Mouse (Mus musculus) intestine, postnatal 0 days (tissue): ENCODE measurements at regions not wholly inside any gene's neighbourhood (a gene's known extent, or its start where the extent isn't known, plus 50 kb on each side); places are given as distances from the start of the nearest gene placed in this dataset.
A peak's percentile ranks its signal among the peaks of the same experiment; 100 is the strongest.

Source experiments
- ATAC-seq: fragments of 200-750 bp; cut with Nextera tagmentation; 2 replicates; pipeline ENCODE4 v1.8.0; 2017; ENCODE audit warnings: mild to moderate bottlenecking, moderate TSS enrichment, moderate library complexity
- H3K27ac ChIP-seq: fragments of 300-500 bp; sonication (generic); 2 replicates; pipeline ENCODE4 v1.5.1; 2014; ENCODE audit warnings: mild to moderate bottlenecking, low read depth, low read length, moderate library complexity
- H3K27me3 ChIP-seq: fragments of 300-500 bp; sonication (generic); replicated peaks from 2 replicates; pipeline ENCODE4 v1.6.1; 2014; ENCODE audit warnings: low read length, mixed read lengths; ENCODE audit not compliant: control insufficient read depth, insufficient read depth
- H3K36me3 ChIP-seq: fragments of 300-500 bp; sonication (generic); 2 replicates; pipeline ENCODE4 v1.6.1; 2014; ENCODE audit warnings: mild to moderate bottlenecking, moderate library complexity; ENCODE audit not compliant: control insufficient read depth, insufficient read depth
- H3K4me1 ChIP-seq: fragments of 300-500 bp; sonication (generic); replicated peaks from 2 replicates; pipeline ENCODE4 v1.6.1; 2014; ENCODE audit warnings: antibody characterized with exemption, low read length, mixed read lengths; ENCODE audit not compliant: control insufficient read depth, insufficient read depth
- H3K4me2 ChIP-seq: fragments of 300-500 bp; sonication (generic); replicated peaks from 2 replicates; pipeline ENCODE4 v1.6.1; 2014; ENCODE audit warnings: low read depth, mild to moderate bottlenecking, moderate library complexity
- H3K4me3 ChIP-seq: fragments of 300-500 bp; sonication (generic); 2 replicates; pipeline ENCODE4 v1.5.1; 2014; ENCODE audit warnings: low read depth, low read length
- H3K9ac ChIP-seq: fragments of 300-500 bp; sonication (generic); 2 replicates; pipeline ENCODE4 v1.6.1; 2014; ENCODE audit warnings: mild to moderate bottlenecking, low read depth, low read length
- H3K9me3 ChIP-seq: fragments of 300-500 bp; sonication (generic); 2 replicates; pipeline ENCODE4 v1.6.1; 2016; ENCODE audit warnings: mixed run types; ENCODE audit not compliant: control insufficient read depth
- CTCF ChIP-seq: sonication (generic); IDR thresholded peaks from 2 replicates; pipeline ENCODE4 v1.5.1; 2016; ENCODE audit warnings: low read depth, mild to moderate bottlenecking, control low read depth, antibody characterized with exemption, moderate library complexity
- WGBS: fragments of 180-500 bp; shearing (Covaris S2); extraction: QIAGEN DNeasy Blood & Tissue Kit; methylation state at CpG from one replicate; pipeline ENCODE4 v1.1.7; 2014; 5-methylcytosine and 5-hydroxymethylcytosine counted together

DNA sequence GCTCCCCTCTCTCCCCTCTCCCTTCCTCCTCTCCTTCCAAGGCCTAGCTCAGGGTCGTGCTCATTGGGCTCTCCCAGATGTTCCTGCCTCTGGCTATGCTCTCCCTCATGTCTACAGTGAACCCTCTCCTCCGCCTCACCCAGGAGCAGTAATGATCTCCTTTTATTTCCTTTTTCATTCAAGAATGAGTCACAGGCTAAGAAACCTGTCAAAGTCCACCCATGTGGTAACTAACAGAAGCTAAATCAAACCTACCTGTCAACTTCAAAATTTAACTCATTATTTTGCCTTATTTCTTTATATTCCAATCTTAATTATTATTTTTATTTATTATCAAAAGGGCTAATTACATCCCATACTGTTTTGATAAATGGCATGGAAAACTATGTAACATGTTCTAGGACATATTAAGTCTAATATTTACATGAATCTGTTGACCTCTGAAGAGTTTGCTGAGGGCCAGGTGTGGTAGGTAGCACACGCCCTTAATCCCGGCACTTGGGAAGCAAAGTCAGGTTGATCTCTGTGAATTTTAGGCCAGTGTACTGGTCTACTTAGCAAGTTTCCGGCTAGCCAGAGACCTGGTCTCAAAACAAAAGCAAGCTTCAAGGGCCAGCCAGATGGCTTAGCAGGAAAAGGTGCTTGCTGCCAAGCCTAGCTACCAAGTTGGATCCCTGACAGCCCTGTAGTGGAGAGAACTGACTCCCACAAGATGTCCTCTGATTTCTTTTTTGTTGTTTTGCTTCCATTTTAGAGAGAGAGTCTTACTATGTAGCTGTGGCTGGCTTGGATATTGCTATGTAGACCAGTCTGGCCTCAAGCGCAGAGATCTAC is 51.9 kb upstream of the Slc16a1 start:
- Histone ChIP-seq H3K4me3 (no peak overlapping the region), H3K9ac (no peak overlapping the region), H3K27me3 (no peaks in the 10 kb centered on the region), H3K4me2 (no peak overlapping the region), H3K36me3 (no peaks in the 10 kb centered on the region), H3K9me3 (no peaks in the 10 kb centered on the region), H3K4me1 (no peaks in the 10 kb centered on the region), H3K27ac (0 out of 2 replicates have a peak overlapping the region, but pooled peaks have one; percentile 15)
- 56% methylated on average over 6 of the region's 6 CpGs for WGBS
- no peak for TF ChIP-seq CTCF
- peak; percentile 84 for ATAC-seq

DNA sequence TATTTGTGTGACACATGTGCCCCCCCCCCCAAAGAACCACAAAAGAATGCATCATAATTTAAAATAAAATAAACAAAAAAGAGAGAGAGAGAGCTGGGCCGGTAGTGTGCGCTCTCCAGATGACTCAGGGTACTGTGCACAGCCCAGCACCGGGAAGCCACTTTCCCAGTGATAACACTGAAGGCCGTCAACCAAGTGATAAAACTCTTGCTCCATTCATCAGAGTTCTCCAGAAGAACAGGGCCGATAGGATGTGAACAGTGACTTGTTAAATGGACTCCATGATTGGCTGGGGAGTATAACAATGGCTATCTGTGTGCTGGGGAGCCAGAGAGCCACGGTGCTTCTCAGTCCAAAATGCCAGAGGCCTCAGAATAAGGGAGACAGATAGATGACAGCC is 53.2 kb upstream of the Slc16a1 start:
- Histone ChIP-seq H3K4me3 (no peak overlapping the region), H3K27me3 (no peaks in the 10 kb centered on the region), H3K4me1 (no peaks in the 10 kb centered on the region), H3K9me3 (no peaks in the 10 kb centered on the region), H3K27ac (no peak overlapping the region), H3K4me2 (no peak overlapping the region), H3K9ac (no peak overlapping the region), H3K36me3 (no peaks in the 10 kb centered on the region)
- WGBS: 26% methylated on average over 6 of the region's 6 CpGs
- peak; percentile 54; the same call in 1 of the 2 replicates for ATAC-seq
- TF ChIP-seq CTCF: no peak

DNA sequence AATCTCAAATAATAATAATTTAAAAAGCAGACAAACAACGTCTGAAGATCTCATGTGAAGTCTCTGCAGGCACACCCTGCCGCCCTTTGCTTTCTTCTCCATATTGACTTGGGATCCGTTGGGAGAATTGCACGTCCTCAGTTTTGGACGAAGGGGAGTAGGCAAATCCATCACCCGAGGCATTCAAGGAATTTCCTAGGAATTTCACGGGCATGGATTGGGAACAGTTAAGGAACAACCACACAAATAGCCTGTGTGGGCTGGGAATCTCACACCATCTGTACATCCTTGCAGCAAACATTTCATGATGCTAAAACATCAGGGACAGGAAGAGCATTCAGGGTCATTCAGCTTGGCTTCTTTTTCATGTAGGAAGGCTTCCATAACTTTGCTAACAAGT is 55.2 kb upstream of the Slc16a1 start:
- WGBS: 60% methylated on average over 7 of the region's 7 CpGs
- Histone ChIP-seq H3K4me1 (no peaks in the 10 kb centered on the region), H3K27ac (no peak overlapping the region), H3K27me3 (no peaks in the 10 kb centered on the region), H3K9me3 (no peaks in the 10 kb centered on the region), H3K4me2 (no peak overlapping the region), H3K36me3 (no peaks in the 10 kb centered on the region), H3K9ac (no peak overlapping the region), H3K4me3 (no peak overlapping the region)
- ATAC-seq: no peak
- TF ChIP-seq CTCF: no peak

GRCm38 (mm10) chr3:104582521-104582920 is 55.9 kb upstream of the Slc16a1 start:
- Histone ChIP-seq H3K9me3 (no peaks in the 10 kb centered on the region), H3K4me1 (no peaks in the 10 kb centered on the region), H3K4me3 (no peak overlapping the region), H3K9ac (no peak overlapping the region), H3K36me3 (no peaks in the 10 kb centered on the region), H3K4me2 (no peak overlapping the region), H3K27me3 (no peaks in the 10 kb centered on the region), H3K27ac (no peak overlapping the region)
- TF ChIP-seq CTCF: no peak
- no peak for ATAC-seq
- WGBS: 94% methylated on average over 10 of the region's 10 CpGs

DNA sequence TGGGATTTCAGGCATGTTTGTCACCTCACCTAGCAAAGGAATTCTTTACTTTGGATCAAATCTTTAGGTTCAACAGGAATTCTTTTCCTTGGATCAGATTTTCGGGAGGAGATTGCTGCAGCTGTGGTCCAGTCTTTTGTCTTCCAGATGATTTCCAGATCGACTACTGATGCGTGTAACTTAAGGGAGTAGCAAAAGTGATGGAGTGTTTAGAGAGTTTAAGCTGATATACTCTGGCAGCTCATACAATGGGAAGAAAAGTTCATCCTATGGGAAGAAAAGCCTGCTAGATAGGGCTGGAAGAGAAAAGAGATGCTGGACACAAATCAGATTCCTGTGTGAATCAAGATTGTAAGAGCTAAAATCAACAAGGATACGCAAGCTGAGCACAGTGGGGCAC is 59.3 kb upstream of the Slc16a1 start:
- no peaks in the 10 kb centered on the region for H3K9me3 ChIP-seq
- no peaks in the 10 kb centered on the region for H3K27me3 ChIP-seq
- H3K9ac ChIP-seq: no peak overlapping the region
- WGBS: 70% methylated on average over 4 of the region's 4 CpGs
- no peak overlapping the region for H3K4me2 ChIP-seq
- H3K4me1 ChIP-seq: no peaks in the 10 kb centered on the region
- no peak overlapping the region for H3K4me3 ChIP-seq
- ATAC-seq: no peak
- TF ChIP-seq CTCF: no peak
- H3K27ac ChIP-seq: no peak overlapping the region
- H3K36me3 ChIP-seq: no peaks in the 10 kb centered on the region

- no peaks in the 10 kb centered on the region for H3K4me1 ChIP-seq
- no peak overlapping the region for H3K4me2 ChIP-seq
- 45% methylated on average over 3 of the region's 3 CpGs for WGBS
- no peaks in the 10 kb centered on the region for H3K27me3 ChIP-seq
- H3K27ac ChIP-seq: no peak overlapping the region
- H3K9ac ChIP-seq: no peak overlapping the region
- H3K36me3 ChIP-seq: no peaks in the 10 kb centered on the region
- H3K9me3 ChIP-seq: no peaks in the 10 kb centered on the region
- no peak for ATAC-seq
- TF ChIP-seq CTCF: no peak
- no peak overlapping the region for H3K4me3 ChIP-seq
Observed at GRCm38 (mm10) chr3:104578374-104578773, 60.1 kb upstream of the Slc16a1 start.
